In genomic region chr19:54044507-54045371, GRCm38 (mm10) we compare ENCODE assay signal across 8 mouse cellular contexts. TPM values are rescaled to one million over a fixed set of nuclear protein-coding genes. Genes with fewer than 3 reads are reported as not detected.
A peak's percentile ranks its signal among the peaks of the same experiment; 100 is the strongest.
DNase-seq lines count a peak whose midpoint lies in the region; ATAC-seq and TF ChIP-seq lines count a peak whose summit lies in the region.

No protein-coding gene starts in this region.

- TF ChIP-seq POLR2A in cerebellum, adult 2 months (IDR thresholded peaks at IDR 0.05; ENCODE audit: borderline replicate concordance, insufficient read depth, low read length) = no peak

- H3K4me3 ChIP-seq in cerebellum, adult 2 months (replicated peaks; ENCODE audit: insufficient read depth, low read depth, low read length) = peak overlapping the region; percentile 63
- peak overlapping the region; percentile 65 for H3K4me3 ChIP-seq in hindbrain, embryonic 14.5 days (replicated peaks; ENCODE audit: low read length)

- H3K27ac ChIP-seq in cerebellum, adult 2 months (ENCODE audit: insufficient read depth, low read length) = no peak overlapping the region
- peak overlapping the region; percentile 77 for H3K27ac ChIP-seq in hindbrain, embryonic 14.5 days

- peaks cover 9% of the 10 kb centered on the region for H3K4me1 ChIP-seq in cerebellum, adult 2 months (ENCODE audit: control insufficient read depth, insufficient read depth, low read length)
- H3K4me1 ChIP-seq in hindbrain, embryonic 14.5 days (replicated peaks; ENCODE audit: control insufficient read depth, insufficient read depth, low read length) = peaks cover 18% of the 10 kb centered on the region

- peak overlapping the region; percentile 100 for H3K4me2 ChIP-seq in hindbrain, embryonic 14.5 days (replicated peaks)

- peaks cover 4% of the 10 kb centered on the region; the same call in 1 of the 2 replicates for H3K27me3 ChIP-seq in cerebellum, adult 2 months (ENCODE audit: control insufficient read depth, insufficient read depth, low read length)
- H3K27me3 ChIP-seq in hindbrain, embryonic 14.5 days (ENCODE audit: control insufficient read depth, insufficient read depth, low read length) = peaks cover 35% of the 10 kb centered on the region

- H3K9me3 ChIP-seq in hindbrain, embryonic 14.5 days (ENCODE audit: control insufficient read depth, low read length) = no peaks in the 10 kb centered on the region

- H3K9ac ChIP-seq in hindbrain, embryonic 14.5 days = peak overlapping the region; percentile 72

- DNase-seq in R1 (ENCODE audit: low read depth, low spot score) = peak; percentile 82
- DNase-seq in cerebellum, adult 2 months = peak; percentile 49 to 55
- peak; percentile 91 for DNase-seq in hindbrain, embryonic 14.5 days (ENCODE audit: low spot score)
- peak; percentile 80 to 82 for DNase-seq in layer of hippocampus, postnatal 14 days (ENCODE audit: low spot score in 2 of 2)
- peak; percentile 72 for DNase-seq in lung, postnatal 10 days
- peak; percentile 63 for DNase-seq in retina, postnatal 7 days (ENCODE audit: low read depth, low spot score)

- no peaks in the 10 kb centered on the region for H3K36me3 ChIP-seq in hindbrain, embryonic 14.5 days (replicated peaks; ENCODE audit: control insufficient read depth, insufficient read depth)

- peak; percentile 77 for TF ChIP-seq CTCF in cerebellum, adult 2 months (IDR thresholded peaks at IDR 0.05; ENCODE audit: borderline replicate concordance, insufficient read depth, low read depth, low read length)

- under 1% methylated on average over 59 of the region's 59 CpGs for WGBS in cerebellum, adult 2 months
- under 1% methylated on average over 57 of the region's 59 CpGs for WGBS in hindbrain, embryonic 14.5 days

- peak; percentile 73 for ATAC-seq in frontal cortex, adult (ENCODE audit: low TSS enrichment)
- ATAC-seq in hindbrain, embryonic 14.5 days (ENCODE audit: low FRiP score) = peak; percentile 89
- no peak for ATAC-seq in monocyte, adult 5-6 weeks (replicated peaks; ENCODE audit: insufficient number of reproducible peaks, low FRiP score, low TSS enrichment, poor library complexity, severe bottlenecking)

RNA-seq across cellular contexts. Expression of gene Adra2a, which starts 0.8 kb away (rescaled TPM):
- 14.6 and 16.1 TPM in 2 replicates for polyA plus RNA-seq in cerebellum, adult 2 months (2012; rRNA removed)
- 7.5 and 9.6 TPM in 2 replicates for polyA plus RNA-seq in hindbrain, embryonic 14.5 days (2014; fragmentation: Nextera tagmentation; extraction: Ambion mirVana)
- 10 to 100 TPM; 13.6 to 14.5 TPM for total RNA-seq in layer of hippocampus, postnatal 14 days (2021)
- 0.19 TPM in 1 of 3 replicates, not detected in the others for total RNA-seq in monocyte, adult 5-6 weeks (2017)

Comparison
In these comparisons a context has a peak if more than half of its experiments do, and no peak if none do; other contexts are left out.
1. RNA of gene Adra2a, which starts 0.8 kb away (total RNA-seq): 13.6 to 14.5 TPM in layer of hippocampus, postnatal 14 days; 0.19 TPM in monocyte, adult 5-6 weeks; every median in the first group is over 10 times any median in the second.
2. Peak in every context shown above with its lines, with median percentiles within 50 percentile points of each other: DNase-seq.